Mouse (Mus musculus): ENCODE measurements around the gene Cnppd1.

The Cnppd1 gene

DNA sequence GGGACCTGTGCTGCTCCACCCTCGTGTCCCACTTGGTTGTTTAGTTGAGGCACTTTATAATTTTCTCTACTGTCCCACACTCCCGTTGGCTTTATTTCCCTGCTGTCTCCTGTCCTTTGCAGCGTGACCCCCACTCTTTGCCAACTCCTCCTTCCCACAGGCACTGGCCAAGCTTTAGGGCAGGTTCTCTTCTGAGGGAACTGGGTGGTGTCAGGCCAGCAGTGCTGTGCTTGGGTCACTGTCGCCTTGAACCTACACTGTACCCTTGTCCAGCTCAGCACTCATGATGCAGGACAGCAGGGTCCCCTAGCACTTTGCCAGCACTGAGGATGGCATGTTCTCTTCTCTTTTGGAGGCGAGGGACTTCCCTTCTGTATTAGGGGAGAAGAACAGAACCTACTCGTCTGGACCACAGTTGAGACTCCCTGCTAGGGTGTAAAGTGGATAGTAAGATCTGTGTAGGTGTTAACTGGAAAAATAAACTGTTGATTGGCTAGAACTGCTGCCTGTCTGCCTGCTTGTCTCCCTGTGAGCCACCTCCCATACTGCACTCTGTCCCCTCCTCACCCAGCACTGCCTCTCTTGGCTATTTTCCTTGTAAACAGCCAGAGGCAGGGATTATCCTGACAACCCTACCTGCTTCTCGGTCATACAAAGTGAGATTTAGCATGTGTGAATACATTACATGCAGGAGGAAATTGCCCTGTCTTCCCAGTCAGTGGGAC, 5.1 kb upstream of the Cnppd1 start:
- no peak for DNase-seq

DNA sequence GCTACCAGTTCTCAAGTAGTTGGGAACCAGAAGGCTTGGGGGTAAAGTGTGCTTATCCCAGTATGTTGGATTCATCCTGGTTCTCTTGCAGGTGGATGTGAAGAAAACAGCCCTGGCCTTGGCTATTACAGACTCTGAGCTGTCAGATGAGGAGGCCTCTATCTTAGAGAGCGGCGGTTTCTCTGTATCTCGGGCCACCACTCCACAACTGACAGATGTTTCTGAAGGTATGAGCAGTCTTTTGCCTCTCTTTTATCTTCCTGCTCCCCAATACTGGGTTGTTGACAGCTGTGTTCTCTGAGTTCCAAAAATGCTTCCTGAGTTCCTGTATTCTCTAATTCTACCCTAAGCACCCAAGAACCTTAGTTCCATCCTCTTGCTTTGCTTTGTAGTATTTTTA, 3.1 kb upstream of the Cnppd1 start:
- DNase-seq = no peak

DNA sequence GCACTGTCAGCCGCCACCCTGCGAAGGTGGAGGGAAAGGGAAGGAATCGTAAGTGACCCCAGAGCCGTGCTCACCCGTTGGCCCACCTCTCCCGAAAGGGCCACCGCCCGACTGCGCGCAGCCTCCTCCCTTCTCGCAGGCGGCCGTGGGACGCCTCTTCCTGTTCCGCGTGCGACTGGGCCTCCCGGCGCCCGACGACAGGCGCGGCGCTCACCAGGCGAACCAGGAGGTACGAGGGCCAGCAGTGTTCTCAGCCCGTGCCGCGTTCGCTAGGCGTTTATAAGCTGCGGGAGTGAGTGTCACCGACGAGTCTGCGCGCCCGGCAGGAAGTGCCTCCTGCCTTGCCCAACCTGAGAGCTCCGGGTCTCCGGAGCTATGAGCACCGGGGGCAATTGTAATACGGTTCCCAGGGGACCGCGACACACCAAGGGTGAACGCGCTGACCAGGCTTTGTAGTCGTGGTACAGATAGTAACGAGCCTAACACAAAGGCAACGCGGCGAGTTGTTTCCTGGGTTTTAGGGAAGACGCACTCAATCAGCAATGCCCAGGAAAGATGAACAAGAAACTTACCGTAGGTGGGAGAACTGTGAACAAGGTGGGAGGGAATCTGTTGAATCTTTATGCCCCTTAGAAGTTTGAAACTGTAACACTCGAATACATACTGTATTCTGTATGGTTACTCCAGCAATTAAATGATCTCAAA, 873 bp downstream of the Cnppd1 start:
- DNase-seq = peak; percentile 71 to 76

DNA sequence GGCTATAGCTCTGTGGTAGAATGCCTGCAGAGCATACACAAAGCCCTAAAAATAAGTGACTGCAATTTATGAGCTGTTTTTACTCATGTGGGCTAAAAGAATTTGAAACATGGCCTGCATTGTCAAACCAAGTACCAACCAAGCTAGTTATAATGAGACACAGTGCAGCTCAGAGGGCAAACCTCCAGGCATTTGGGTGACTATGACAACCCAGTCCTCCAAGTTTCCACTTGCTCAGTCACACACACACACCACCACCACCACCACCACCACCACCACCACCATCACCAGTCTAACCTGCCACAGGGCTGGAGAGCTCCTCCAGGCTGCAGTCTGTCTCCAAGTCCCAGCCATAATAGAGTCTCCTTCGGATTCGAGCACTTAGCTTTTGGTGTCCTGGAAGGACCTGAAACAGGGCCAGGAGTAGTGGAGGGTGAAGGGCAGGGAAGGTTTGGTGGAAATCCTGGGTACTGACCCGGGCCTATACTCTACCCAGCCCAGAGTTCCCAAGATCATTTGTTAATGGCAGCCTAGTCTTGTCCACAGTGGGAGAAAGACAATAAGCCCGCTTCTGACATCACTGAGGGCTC, 1.8 kb downstream of the Cnppd1 start:
- DNase-seq = no peak

DNA sequence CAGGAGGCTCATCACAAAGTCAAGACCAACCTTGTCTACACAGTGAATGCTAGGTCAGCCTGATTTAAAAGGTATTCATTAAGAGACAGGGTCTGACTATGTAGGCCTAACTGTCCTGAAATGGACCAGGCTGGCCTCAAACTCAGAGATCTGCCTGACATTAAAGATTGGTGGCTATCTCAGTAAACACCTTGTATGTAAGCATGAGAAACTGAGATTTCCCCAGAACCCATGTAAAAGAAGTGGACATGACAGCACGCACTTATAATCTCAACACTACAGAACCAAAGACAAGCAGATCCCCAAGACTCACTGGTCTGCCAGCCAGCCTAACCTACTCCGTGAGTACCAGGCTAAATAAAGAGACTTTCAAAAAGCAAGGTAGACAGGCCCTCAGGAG, 4.1 kb downstream of the Cnppd1 start:
- no peak for DNase-seq

DNA sequence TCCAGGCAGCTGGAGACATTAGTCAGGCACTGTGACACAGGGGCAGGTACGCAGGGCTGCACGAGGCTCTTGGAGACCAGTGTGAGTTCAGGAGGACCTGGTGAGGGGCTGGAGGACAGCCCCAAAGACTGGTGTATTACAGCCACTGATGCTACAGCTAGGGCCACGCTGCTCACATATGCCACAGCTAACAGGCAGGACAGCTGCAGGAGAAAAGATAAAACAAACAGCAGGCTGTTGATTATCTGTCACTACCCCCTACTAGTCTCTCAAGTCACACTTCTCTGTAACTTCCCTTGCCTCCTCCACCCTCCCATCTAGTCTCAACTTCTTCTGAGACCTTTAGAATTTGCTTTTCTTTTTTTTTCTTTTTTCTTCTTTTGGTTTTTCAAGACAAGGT, 5.8 kb downstream of the Cnppd1 start:
- no peak for DNase-seq

DNA sequence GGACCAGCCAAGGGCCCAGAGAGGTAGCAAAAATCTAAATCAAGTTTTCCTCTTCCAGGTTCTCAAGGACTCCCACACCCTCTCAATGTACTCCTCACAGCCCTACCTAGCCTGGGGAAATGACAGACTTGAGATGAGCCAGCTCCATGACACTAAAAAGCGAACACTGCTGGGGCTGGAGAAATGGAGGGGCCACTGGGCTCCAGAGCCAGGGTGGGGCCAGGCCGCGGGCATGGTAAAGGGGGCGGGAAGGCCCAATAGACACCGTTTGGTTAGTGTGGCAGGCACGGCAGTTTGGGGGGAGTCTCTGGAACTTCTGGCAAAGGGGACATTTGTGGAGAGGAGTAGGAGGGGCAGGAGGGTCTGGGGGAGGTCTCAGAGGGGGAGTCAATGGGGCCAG, 6.2 kb downstream of the Cnppd1 start:
- no peak for DNase-seq

DNA sequence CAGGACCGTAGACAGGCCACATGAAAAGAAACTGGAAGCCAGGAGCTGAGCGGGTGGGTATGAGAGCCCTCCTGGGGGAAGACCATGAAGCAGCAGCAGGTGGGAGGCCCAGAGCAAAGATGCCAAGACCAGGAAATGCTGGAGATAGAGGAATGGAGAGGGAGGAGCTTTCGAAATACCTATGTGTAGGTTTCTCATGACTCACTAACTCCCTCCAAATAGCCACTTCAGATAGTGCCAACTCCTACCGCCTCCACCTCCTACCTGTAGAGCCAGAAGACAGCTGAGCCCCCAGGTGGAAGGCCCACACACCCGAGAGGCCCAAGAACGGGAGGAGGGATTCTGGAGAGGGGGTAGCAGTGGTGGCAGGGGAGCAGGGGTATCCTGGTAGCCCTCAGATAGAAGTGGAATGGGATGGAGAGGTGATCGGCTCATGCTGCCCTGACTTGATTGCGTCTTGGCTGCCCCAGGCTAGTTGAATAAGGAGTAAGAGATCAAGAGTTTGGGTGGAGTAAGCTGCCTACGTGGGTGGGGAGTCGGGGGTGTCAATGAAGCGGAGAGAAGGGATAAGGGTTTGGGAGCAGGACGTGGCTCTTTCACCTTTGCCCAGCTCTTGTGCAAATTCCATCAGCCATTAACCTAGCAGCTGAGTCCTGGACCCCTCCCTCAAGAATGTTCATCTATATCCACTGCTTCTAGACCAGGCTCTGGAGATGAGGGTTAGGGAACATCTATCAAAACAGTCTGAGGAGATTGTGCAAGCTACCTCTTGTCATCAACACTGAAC, 8.9 kb downstream of the Cnppd1 start, which contains the start of gene Slc23a3:
Gene Slc23a3, minus strand, starts transcription at position 470 of the 787 bp plus-strand sequence.
- DNase-seq = no peak

DNA sequence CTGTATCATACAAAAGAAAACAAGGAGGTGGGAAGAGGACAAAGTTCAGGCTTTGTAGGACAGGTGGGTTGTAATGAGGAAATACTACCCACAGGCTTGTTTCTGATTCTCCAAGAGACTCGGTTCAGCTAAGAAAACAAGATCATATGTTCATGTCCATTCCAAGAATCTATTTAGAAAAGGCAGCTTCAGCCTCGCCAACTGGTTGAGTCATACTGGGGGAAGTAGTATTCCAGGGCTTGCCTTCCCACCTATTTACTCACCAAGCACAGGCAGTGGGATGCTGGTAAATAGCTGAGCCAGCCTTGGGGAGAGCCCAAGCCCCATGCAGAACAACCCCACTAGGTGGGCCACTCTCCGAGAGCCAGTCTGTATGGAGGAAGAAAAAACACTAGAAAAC, 13.9 kb downstream of the Cnppd1 start:
- no peak for DNase-seq

DNA sequence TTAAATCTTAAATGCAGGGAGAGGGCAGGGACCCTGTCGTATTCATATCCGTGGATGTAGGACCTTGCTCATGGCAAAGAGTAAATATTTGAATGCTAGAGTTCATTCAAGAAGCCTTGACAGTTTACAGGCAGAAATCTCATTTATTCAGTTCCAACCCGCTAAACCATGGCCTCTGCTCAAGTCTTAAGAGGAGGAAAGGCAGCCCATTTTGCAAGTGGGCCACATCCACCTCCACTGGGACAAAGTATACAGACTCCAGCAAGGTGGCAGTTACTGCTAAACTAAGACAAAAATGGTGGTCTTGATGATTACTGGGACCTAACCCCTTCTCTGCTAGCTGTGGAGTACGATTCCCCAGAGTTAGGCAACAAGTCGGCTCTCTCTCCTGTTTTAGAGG, 17.1 kb downstream of the Cnppd1 start:
- no peak for DNase-seq

DNA sequence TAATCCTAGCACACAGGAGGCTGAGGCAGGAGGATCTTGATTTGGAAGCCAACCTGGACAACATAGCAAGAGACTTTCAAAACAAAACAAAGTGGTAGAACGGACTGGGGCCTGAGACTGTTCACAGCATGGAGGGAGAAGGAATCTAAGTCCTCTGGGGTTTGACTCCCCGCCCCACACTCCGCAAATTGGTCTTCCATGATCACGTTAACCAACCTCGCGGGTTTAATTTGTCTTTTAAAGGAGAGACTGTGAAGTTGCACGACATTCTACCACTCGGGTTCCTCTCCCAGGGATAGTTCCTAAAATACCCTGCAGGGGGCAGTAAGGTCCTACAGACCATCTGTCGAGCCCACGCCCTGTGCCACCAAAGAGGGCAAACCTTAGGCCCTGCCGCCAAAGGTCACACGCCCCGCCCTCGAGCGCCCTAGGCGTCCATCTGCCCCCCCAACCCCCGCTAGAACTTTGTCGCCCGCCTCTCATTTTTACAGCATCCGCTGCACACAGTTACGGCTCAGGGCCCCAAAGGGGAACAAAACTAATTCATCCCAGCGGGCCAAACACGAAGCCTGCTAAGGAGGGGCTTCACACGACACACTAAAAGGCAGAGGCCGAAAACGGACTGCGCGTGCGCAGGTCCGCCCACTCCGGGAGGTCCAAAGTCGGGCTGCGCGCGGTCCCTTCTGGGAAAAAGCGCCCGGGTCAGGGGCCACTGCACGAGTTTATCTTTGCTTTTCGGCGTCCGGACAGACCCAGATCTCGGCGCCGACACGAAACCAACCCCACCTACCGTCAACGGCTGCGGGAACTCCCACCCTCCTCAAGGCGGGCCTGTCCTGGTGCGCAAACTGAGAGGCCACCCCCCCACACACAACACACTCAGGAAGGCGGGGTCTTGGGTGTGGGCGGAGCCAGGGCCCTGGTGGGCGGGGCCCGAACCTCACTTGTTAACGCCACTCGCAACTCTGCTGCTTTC, 17.9 kb downstream of the Cnppd1 start, which contains the start of gene Nhej1:
Gene Nhej1, minus strand, starts transcription at position 855 of the 976 bp plus-strand sequence.
- DNase-seq = peak; percentile 90 to 98

DNA sequence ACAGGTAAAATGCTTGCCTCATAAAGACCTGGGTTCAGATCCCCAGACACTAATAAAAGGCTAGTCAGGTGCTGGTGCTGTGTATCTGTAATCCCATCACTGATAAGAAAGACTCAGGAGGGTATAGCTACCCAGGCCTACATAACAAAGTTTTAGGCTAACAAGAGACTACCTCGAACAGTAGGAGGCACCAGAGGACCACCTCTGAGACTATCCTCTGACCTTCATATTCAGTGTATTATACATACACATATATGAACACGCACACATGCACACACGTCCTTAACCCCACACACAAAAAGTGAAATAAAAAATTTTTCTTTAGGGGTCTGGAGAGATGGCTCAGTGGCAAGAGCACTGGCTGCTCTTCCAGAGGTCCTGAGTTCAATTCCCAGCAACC, 20.3 kb downstream of the Cnppd1 start:
- DNase-seq = no peak

Data from spleen, adult 18-20 months (tissue).